Mouse (Mus musculus) heart, adult 11 months (tissue): ENCODE results near the gene Tspan13.

Experiments used
- DNase-seq: peaks from one replicate; pipeline ENCODE4 v3.0.0; 2022

The Tspan13 gene

GRCm38 (mm10) chr12:36042348-36042778 is at the start of gene Tspan13:
Gene Tspan13, minus strand, starts transcription at chr12:36042500.
- peak; percentile 99 for DNase-seq

GRCm38 (mm10) chr12:36091964-36092363 is 49.7 kb upstream of the Tspan13 start:
- DNase-seq = no peak

GRCm38 (mm10) chr12:36089221-36089620 is 46.9 kb upstream of the Tspan13 start:
- DNase-seq = no peak

GRCm38 (mm10) chr12:36088804-36089203 is 46.5 kb upstream of the Tspan13 start:
- no peak for DNase-seq

GRCm38 (mm10) chr12:36085380-36085779 is 43.1 kb upstream of the Tspan13 start:
- no peak for DNase-seq

- no peak for DNase-seq
Observed at GRCm38 (mm10) chr12:36078101-36078899, 36.0 kb upstream of the Tspan13 start.

GRCm38 (mm10) chr12:36072860-36073259 is 30.6 kb upstream of the Tspan13 start:
- DNase-seq = no peak

GRCm38 (mm10) chr12:36070231-36070630 is 27.9 kb upstream of the Tspan13 start:
- DNase-seq = no peak

GRCm38 (mm10) chr12:36067538-36067937 is 25.2 kb upstream of the Tspan13 start:
- DNase-seq = no peak

- DNase-seq = no peak
Observed at GRCm38 (mm10) chr12:36065911-36066310, 23.6 kb upstream of the Tspan13 start.

GRCm38 (mm10) chr12:36057699-36058098 is 15.4 kb upstream of the Tspan13 start:
- DNase-seq = no peak

- no peak for DNase-seq
Observed at GRCm38 (mm10) chr12:36050276-36050675, 8.0 kb upstream of the Tspan13 start.

GRCm38 (mm10) chr12:36047593-36047992 is 5.3 kb upstream of the Tspan13 start:
- no peak for DNase-seq

- DNase-seq = no peak
Observed at GRCm38 (mm10) chr12:36046196-36046595, 3.9 kb upstream of the Tspan13 start.

- peak; percentile 70 for DNase-seq
Observed at GRCm38 (mm10) chr12:36044691-36045090, 2.4 kb upstream of the Tspan13 start.

GRCm38 (mm10) chr12:36041703-36042347 is 475 bp downstream of the Tspan13 start:
- peak; percentile 98 for DNase-seq

- DNase-seq = no peak
Observed at GRCm38 (mm10) chr12:36041281-36041589, 1.1 kb downstream of the Tspan13 start.

- DNase-seq = peak; percentile 94
Observed at GRCm38 (mm10) chr12:36040571-36041280, 1.6 kb downstream of the Tspan13 start.

GRCm38 (mm10) chr12:36039541-36040084 is 2.7 kb downstream of the Tspan13 start:
- peak; percentile 87 for DNase-seq

- peak; percentile 95 for DNase-seq
Observed at GRCm38 (mm10) chr12:36036776-36037175, 5.5 kb downstream of the Tspan13 start.

- peak; percentile 90 for DNase-seq
Observed at GRCm38 (mm10) chr12:36036121-36036520, 6.2 kb downstream of the Tspan13 start.

- peak; percentile 94 for DNase-seq
Observed at GRCm38 (mm10) chr12:36035501-36035900, 6.8 kb downstream of the Tspan13 start.

- peak; percentile 98 for DNase-seq
Observed at GRCm38 (mm10) chr12:36032419-36032818, 9.9 kb downstream of the Tspan13 start.
